Mouse (Mus musculus): ENCODE measurements at regions not wholly inside any gene's neighbourhood (a gene's known extent, or its start where the extent isn't known, plus 50 kb on each side); places are given as distances from the start of the nearest gene placed in this dataset.

DNA sequence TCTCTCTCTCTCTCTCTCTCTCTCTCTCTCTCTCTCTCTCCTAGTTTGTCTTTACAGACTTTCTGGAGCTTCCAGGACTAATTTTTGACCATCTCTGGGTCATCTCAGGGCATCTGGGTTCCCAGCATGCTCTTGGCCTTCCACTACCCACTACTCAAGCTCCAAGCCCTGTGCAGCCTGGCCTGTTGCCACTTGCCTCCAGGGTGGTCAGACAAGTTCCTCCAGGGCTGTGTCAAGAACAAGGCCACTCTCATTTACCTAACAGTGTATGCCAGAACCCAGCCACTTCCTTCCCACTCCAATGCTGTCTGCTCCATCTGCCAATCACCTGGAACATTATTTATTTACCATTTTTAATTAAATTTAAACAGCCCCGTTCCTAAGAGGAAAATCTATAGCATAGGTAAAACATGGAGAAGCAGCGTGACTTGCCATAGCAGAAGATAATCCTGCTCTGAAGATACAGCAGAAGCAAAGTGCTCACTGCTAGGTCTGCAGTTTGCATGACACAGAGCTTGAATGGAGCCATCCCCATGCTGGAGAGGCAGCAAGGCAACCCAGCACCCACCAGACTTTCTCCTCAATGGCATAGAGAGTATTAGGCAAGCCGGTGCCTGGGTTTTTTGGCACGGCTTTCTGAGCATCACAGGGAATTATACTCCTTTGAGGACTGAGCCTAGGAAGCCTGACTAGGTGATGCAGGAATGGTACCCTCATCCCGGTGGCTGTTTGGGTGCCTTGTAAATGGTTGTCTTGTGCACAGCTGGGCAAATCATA lies 54.0 kb downstream of the Foxi1 start:
- no peaks in the 10 kb centered on the region for H3K4me1 ChIP-seq (ENCODE audit: control insufficient read depth, insufficient read depth, low read length)
- no peak overlapping the region for H3K9ac ChIP-seq (ENCODE audit: low read depth, low read length)
- H3K4me2 ChIP-seq (ENCODE audit: low read length) = no peak overlapping the region
- ATAC-seq = no peak
- WGBS = 90% methylated on average over 5 of the region's 5 CpGs
- H3K4me3 ChIP-seq (ENCODE audit: low read depth, low read length) = no peak overlapping the region
- H3K36me3 ChIP-seq (ENCODE audit: control insufficient read depth, insufficient read depth, low read length) = no peaks in the 10 kb centered on the region
- H3K27ac ChIP-seq (ENCODE audit: low read length) = no peak overlapping the region
- no peaks in the 10 kb centered on the region for H3K9me3 ChIP-seq (replicated peaks; ENCODE audit: control insufficient read depth, low read length, poor library complexity, severe bottlenecking)
- H3K27me3 ChIP-seq (ENCODE audit: control insufficient read depth, insufficient read depth, low read depth, low read length) = no peaks in the 10 kb centered on the region

DNA sequence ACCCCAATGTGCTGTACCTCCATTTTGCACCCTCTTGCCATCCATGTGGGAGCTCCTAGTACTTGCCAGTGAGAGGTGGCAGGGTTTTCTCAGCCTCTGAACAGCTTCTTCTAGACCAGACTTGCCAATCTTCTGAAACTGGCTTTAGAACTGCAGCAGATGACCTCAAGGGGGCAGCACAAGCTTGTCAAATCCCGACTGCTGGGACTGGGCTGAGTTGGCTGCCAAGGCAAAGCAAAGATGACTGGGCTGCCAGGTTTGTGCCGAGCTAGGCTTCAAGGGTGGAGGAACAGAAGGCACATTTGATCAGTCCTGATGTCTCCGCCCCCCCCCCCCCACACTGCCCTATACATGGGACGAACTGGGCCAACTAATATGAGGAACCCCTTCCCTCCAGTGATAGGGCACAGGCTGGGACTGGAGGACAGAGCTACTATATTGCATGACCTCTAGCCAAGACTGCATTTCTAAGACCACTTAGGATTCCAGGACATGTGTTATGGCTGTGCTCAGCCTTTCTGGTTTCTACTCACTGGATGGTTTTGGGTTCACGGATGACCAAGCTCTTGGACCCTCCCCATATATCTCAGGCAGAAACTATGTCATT lies 51.1 kb upstream of the 4930469K13Rik start:
- H3K9ac ChIP-seq (ENCODE audit: low read depth, low read length) = no peak overlapping the region
- no peak overlapping the region for H3K4me3 ChIP-seq (ENCODE audit: low read depth, low read length)
- no peaks in the 10 kb centered on the region for H3K9me3 ChIP-seq (replicated peaks; ENCODE audit: control insufficient read depth, low read length, poor library complexity, severe bottlenecking)
- H3K4me1 ChIP-seq (ENCODE audit: control insufficient read depth, insufficient read depth, low read length) = no peaks in the 10 kb centered on the region
- WGBS = 39% methylated on average over 5 of the region's 5 CpGs
- no peaks in the 10 kb centered on the region for H3K27me3 ChIP-seq (ENCODE audit: control insufficient read depth, insufficient read depth, low read depth, low read length)
- no peak overlapping the region for H3K27ac ChIP-seq (ENCODE audit: low read length)
- H3K36me3 ChIP-seq (ENCODE audit: control insufficient read depth, insufficient read depth, low read length) = no peaks in the 10 kb centered on the region
- ATAC-seq = peak; percentile 48; the same call in 1 of the 2 replicates
- H3K4me2 ChIP-seq (ENCODE audit: low read length) = no peak overlapping the region

Measured in midbrain, embryonic 16.5 days (tissue).